Mouse (Mus musculus): Measurements from ENCODE around the gene Vti1a. TPM values are rescaled to one million over a fixed set of nuclear protein-coding genes. Genes with fewer than 3 reads are reported as not detected.

Vti1a gene
- polyA plus RNA-seq, 1 experiment, result 17.8 TPM

DNA sequence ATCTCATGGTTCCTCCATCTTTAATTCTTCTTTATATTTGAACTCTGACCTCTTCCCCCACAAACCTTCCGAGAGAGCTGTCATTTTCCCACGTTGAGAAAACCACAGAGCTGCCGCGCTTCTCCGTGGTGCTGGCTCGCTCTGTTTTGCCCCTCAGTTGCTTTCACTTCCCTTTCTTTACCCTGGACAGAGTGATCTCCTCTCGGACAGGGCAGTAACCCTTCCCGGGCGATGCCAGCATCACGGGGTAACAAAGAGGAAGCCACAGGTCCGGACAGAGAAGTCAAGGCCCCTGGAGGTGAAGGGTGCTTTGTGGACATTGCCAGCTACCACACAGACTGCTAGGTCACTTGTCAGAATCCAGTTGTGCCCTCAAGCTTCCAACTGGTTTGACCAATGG lies 344.1 kb downstream of the Vti1a start:
- H3K4me1 ChIP-seq (ENCODE audit: control insufficient read depth, insufficient read depth, insufficient read length, low read length), result no peaks in the 10 kb centered on the region
- H3K27ac ChIP-seq (replicated peaks; ENCODE audit: low read depth, low read length), result no peak overlapping the region
- no peak overlapping the region for H3K4me3 ChIP-seq (ENCODE audit: insufficient read depth, low read depth, low read length)

GRCm38 (mm10) chr19:55662521-55663223 lies 346.6 kb downstream of the Vti1a start:
- Histone ChIP-seq H3K4me1 (ENCODE audit: control insufficient read depth, insufficient read depth, insufficient read length, low read length) (no peaks in the 10 kb centered on the region), H3K27ac (replicated peaks; ENCODE audit: low read depth, low read length) (no peak overlapping the region), H3K4me3 (ENCODE audit: insufficient read depth, low read depth, low read length) (no peak overlapping the region)

GRCm38 (mm10) chr19:55667787-55668186 lies 351.7 kb downstream of the Vti1a start:
- no peak overlapping the region for H3K27ac ChIP-seq (replicated peaks; ENCODE audit: low read depth, low read length)
- H3K4me1 ChIP-seq (ENCODE audit: control insufficient read depth, insufficient read depth, insufficient read length, low read length), result no peaks in the 10 kb centered on the region; the same call in 1 of the 2 replicates
- no peak overlapping the region for H3K4me3 ChIP-seq (ENCODE audit: insufficient read depth, low read depth, low read length)

GRCm38 (mm10) chr19:55668896-55669295 lies 352.8 kb downstream of the Vti1a start:
- H3K4me1 ChIP-seq (ENCODE audit: control insufficient read depth, insufficient read depth, insufficient read length, low read length), result no peaks in the 10 kb centered on the region; the same call in 1 of the 2 replicates
- no peak overlapping the region for H3K4me3 ChIP-seq (ENCODE audit: insufficient read depth, low read depth, low read length)
- no peak overlapping the region for H3K27ac ChIP-seq (replicated peaks; ENCODE audit: low read depth, low read length)

Other genes with a start within 250 kb of the Vti1a start
- gene Gpam, start 189.1 kb upstream of the Vti1a start, polyA plus RNA-seq (2012; ENCODE audit: insufficient read depth, insufficient read length, missing spikeins), result 110 and 122 TPM in 2 replicates
- not detected in 2 replicates for gene Tectb, start 135.6 kb upstream of the Vti1a start, polyA plus RNA-seq (2012; ENCODE audit: insufficient read depth, insufficient read length, missing spikeins)
- not detected in 2 replicates for gene Gucy2g, start 75.1 kb upstream of the Vti1a start, polyA plus RNA-seq (2012; ENCODE audit: insufficient read depth, insufficient read length, missing spikeins)
- 279 and 449 TPM in 2 replicates for gene Acsl5, start 64.4 kb upstream of the Vti1a start, polyA plus RNA-seq (2012; ENCODE audit: insufficient read depth, insufficient read length, missing spikeins)
- 25.1 and 27.5 TPM in 2 replicates for gene Zdhhc6, start 263 bp upstream of the Vti1a start, polyA plus RNA-seq (2012; ENCODE audit: insufficient read depth, insufficient read length, missing spikeins)

All from brown adipose tissue, adult 24 weeks (tissue).